Mouse (Mus musculus) mesoderm, embryonic 11.5 days (tissue): ENCODE results near the gene Sval2.

Experiments
- DNase-seq: peaks from one replicate; pipeline ENCODE4 v3.0.0-alpha.2; 2012; ENCODE audit warnings: low read depth, low spot score

Gene Sval2

DNA sequence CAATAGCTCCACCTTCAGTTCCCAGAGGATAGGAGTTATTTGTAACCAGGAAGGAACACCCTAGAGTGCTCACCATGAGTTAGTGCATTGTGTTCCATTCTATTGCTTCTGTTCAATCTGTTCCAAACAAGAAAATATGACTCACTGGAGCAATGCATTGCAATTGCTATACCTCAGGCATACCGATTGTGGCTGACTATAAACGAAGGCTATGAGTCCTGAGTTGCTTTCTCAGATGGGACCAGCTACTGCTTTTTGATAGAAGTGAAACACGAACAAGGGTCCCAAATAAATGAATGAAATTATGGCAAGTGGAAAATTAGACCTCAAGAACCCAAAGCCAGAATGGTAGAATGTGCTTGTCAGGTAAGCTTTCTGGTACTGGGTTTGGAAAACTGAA lies at the start of gene Sval2:
TSS of gene Sval2 (plus strand) at position 301 of the 400 bp plus-strand sequence.
- no peak for DNase-seq

GRCm38 (mm10) chr6:41824086-41824485 lies 28.7 kb upstream of the Sval2 start:
- DNase-seq: no peak

DNA sequence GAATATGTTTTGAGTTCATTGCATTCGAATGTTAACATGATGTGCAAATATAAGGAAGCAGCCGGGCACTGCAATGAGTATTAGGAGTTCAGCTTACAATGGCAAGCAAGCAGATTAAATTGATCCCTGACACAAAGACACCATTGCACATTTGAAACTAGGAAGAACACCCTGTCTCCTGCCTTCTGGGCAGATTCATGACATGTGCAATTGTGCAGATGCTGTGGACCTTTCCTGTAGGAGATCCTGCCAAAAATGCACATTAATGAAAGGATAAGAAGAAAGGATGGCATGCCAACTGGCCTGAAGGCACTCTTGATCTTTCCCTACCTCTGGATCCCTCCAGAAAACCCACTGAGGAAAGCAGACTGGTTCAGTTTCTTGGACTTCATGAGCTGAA lies 23.3 kb upstream of the Sval2 start:
- DNase-seq: no peak

DNA sequence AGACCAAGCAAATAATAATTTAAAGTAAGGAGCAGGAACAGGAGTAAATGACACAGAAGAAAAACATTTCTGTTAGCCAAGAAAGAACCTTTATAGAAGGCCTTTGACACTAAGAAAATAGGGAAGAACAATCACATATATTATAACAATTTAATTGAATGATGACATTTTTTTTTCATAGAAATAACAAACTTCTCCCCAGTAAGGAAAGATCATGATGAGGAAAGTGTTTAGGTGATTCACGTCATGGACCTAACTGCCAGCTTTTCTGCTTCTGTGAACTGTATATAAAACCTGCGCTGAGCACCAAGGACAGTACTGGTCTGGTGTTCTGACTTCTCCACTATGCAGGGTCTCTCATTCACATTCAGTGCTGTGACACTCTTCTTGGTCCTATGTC lies 5.6 kb upstream of the Sval2 start, which contains the start of gene Pip:
TSS of gene Pip (plus strand) at position 301 of the 400 bp plus-strand sequence.
- DNase-seq: no peak

- no peak for DNase-seq
Observed at GRCm38 (mm10) chr6:41864038-41864437, 11.2 kb downstream of the Sval2 start.

DNA sequence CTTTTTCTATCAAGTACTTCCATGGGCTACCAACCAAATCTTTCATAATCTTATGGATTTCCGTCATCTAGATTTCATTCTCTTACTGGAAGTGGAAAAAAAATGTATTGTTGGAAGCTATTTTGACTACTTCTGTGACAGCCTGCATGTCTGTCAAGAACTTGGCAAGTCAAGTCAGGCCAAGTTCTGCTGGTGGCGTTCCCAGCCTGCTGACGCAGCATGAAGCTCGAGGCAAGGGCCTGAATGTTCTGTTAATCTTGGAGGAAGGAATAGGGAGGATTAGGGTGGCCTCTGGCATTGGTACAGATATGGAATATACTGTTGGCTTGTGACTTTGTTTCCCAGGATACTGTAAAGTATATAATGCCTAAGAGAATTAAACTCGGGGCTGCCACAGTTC lies 58.8 kb downstream of the Sval2 start:
- DNase-seq: no peak
